Mouse (Mus musculus) heart, postnatal 0 days (tissue): ENCODE measurements around the gene Ccdc124. TPM values are rescaled to one million over a fixed set of nuclear protein-coding genes. Genes with fewer than 3 reads are reported as not detected.
"Not testable (repeated sequence)": the region's sequence is repeated elsewhere in the genome, so short reads cannot be mapped to it uniquely, and the experiment has no call there.

Experiments
- ATAC-seq: fragments of 200-750 bp; cut with Nextera tagmentation; 2 replicates; pipeline ENCODE4 v1.8.0; 2017; ENCODE audit warnings: low read depth, moderate number of reproducible peaks, moderate library complexity; ENCODE audit not compliant: insufficient read depth
- DNase-seq: peaks from one replicate; pipeline ENCODE4 v3.0.0-alpha.2; 2016; ENCODE audit warnings: low spot score
- H3K27ac ChIP-seq: fragments of 300-500 bp; sonication (generic); 2 replicates; pipeline ENCODE4 v1.5.1; 2014; ENCODE audit warnings: low read depth, mild to moderate bottlenecking
- H3K27me3 ChIP-seq: fragments of 300-500 bp; sonication (generic); 2 replicates; pipeline ENCODE4 v1.6.1; 2014; ENCODE audit warnings: low read length, mixed read lengths; ENCODE audit not compliant: control insufficient read depth, insufficient read depth
- H3K36me3 ChIP-seq: fragments of 300-500 bp; sonication (generic); replicated peaks from 2 replicates; pipeline ENCODE4 v1.6.1; 2014; ENCODE audit warnings: low read length, mixed read lengths; ENCODE audit not compliant: control insufficient read depth, insufficient read depth
- H3K4me1 ChIP-seq: fragments of 300-500 bp; sonication (generic); 2 replicates; pipeline ENCODE4 v1.6.1; 2014; ENCODE audit warnings: antibody characterized with exemption; ENCODE audit not compliant: control insufficient read depth, insufficient read depth
- H3K4me2 ChIP-seq: fragments of 300-500 bp; sonication (generic); 2 replicates; pipeline ENCODE4 v1.6.1; 2014; ENCODE audit warnings: low read depth, mild to moderate bottlenecking, low read length, moderate library complexity
- H3K4me3 ChIP-seq: fragments of 300-500 bp; sonication (generic); 2 replicates; pipeline ENCODE4 v1.5.1; 2014; ENCODE audit warnings: low read depth, low read length
- H3K9ac ChIP-seq: fragments of 300-500 bp; sonication (generic); replicated peaks from 2 replicates; pipeline ENCODE4 v1.6.1; 2014; ENCODE audit warnings: low read depth, low read length, mixed read lengths
- H3K9me3 ChIP-seq: fragments of 300-500 bp; sonication (generic); replicated peaks from 2 replicates; pipeline ENCODE4 v1.6.1; 2016; ENCODE audit warnings: low read length; ENCODE audit not compliant: control insufficient read depth
- CTCF ChIP-seq: IDR thresholded peaks from 2 replicates; pipeline ENCODE4 v1.5.1; 2016; ENCODE audit warnings: antibody characterized with exemption, control low read depth, low read depth
- EP300 ChIP-seq: IDR thresholded peaks from 2 replicates; pipeline ENCODE4 v1.6.1; 2016; ENCODE audit warnings: antibody characterized with exemption, low read depth
- WGBS: fragments of 180-500 bp; shearing (Covaris S2); extraction: QIAGEN DNeasy Blood & Tissue Kit; methylation state at CpG from one replicate; pipeline ENCODE4 v1.1.7; 2014; 5-methylcytosine and 5-hydroxymethylcytosine counted together
- polyA plus RNA-seq: library from polyadenylated mRNA; unstranded; fragments of >200 nt; fragmentation: Nextera tagmentation; extraction: Ambion mirVana; gene quantifications from 2 replicates; pipeline ENCODE4 v1.2.1, GENCODE M21; 2015
- total RNA-seq: library from RNA; depleted of rRNA; stranded (reverse); fragments of >200 nt; gene quantifications from 2 replicates; pipeline ENCODE4 v1.2.3, GENCODE M21; 2014; ENCODE audit warnings: low replicate concordance

The Ccdc124 gene
- total and polyA plus RNA-seq, 2 experiments from 2014 or later = 12.6 to 77.9 TPM

DNA sequence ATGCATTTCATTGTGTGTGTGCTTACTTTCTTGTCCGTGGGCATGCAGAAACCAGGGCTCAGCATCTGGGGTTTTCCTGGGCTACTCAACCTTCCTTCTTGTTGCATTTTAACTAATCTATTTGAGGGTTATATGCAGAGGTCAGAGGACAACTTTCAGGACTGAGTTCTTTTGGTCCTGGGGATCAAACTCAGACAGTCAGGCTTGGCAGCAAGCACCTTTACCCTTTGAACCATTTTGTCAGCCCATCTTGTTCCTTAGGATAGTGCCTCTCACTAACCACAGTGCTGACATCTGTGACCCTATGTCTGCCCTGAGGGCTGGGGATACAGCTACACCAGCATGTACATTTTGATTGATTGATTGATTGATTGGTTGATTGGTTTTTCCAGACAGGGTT, 45.9 kb downstream of the Ccdc124 start:
- no peaks in the 10 kb centered on the region for H3K36me3 ChIP-seq
- TF ChIP-seq EP300 = no peak
- no peak for TF ChIP-seq CTCF
- WGBS = 85% methylated on average over 1 of the region's 1 CpGs
- no peaks in the 10 kb centered on the region for H3K9me3 ChIP-seq
- H3K4me2 ChIP-seq = no peak overlapping the region
- no peak overlapping the region for H3K9ac ChIP-seq
- H3K4me3 ChIP-seq = no peak overlapping the region
- H3K27ac ChIP-seq = no peak overlapping the region
- H3K4me1 ChIP-seq = peaks cover 2% of the 10 kb centered on the region; the same call in 1 of the 2 replicates
- DNase-seq = no peak
- no peaks in the 10 kb centered on the region for H3K27me3 ChIP-seq
- no peak for ATAC-seq

DNA sequence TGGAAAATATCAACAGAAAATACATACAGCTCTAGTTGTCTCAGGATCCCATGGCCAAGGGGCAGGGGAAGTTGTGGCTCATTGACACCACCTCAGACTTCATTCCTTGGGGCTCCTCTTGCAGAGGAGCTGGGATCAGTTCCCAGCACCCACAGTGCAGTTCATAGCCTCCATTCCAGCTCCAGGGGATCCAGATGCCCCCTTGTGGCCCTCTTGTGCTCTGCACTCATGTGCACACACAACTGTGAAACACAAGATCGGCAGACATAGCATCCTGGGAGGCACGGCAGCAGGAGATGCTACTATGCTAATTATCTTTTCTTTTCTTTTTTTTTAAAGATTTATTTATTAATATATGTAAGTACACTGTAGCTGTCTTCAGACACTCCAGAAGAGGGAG, 46.7 kb downstream of the Ccdc124 start:
- H3K4me1 ChIP-seq = no peaks in the 10 kb centered on the region
- no peaks in the 10 kb centered on the region for H3K27me3 ChIP-seq
- TF ChIP-seq EP300 (no peak), CTCF (no peak)
- 96% methylated on average over 2 of the region's 2 CpGs for WGBS
- no peaks in the 10 kb centered on the region for H3K36me3 ChIP-seq
- DNase-seq (no peak), ATAC-seq (no peak)
- no peak overlapping the region for H3K9ac ChIP-seq
- H3K4me2 ChIP-seq = no peak overlapping the region
- no peaks in the 10 kb centered on the region for H3K9me3 ChIP-seq
- H3K27ac ChIP-seq = no peak overlapping the region
- H3K4me3 ChIP-seq = no peak overlapping the region

DNA sequence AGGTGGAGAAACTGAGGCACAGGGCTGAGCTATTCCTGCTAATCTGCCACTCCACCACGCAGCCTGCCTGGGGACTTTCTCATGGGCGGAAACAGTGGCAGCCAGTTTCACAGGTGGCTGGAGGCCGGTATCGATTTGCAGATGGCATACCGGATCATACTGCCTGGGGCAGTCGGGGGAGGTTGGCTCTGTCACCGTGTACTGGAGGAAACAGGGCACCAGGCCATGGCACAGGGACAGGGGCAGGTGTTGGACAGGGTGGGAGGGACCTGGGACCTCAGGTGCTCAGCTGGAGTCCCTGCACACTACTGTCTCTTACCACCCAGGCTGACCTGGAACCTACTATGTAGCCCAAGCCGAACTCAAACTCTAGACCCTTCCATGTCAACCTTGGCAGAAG, 47.9 kb downstream of the Ccdc124 start:
- TF ChIP-seq EP300 (no peak), CTCF (no peak)
- no peak overlapping the region for H3K9ac ChIP-seq

DNA sequence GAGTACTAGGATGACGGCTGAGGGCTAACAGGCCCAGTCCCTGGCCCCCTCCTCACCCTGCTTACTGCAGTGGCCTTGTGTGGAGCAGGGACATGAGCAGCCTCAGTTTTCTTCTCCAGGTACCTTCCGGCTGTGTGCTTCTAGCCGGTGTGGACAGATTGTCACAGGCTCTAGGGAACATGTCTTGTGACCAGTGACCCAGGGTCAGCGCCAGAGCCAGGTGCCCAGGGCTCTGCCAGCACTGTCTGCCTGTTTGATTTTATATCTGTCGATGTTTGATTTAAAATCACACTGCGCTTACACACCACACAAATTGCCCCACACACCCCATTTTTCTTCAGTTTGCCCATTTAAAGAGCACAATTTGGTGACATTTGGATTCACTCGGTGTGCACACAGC, 49.9 kb downstream of the Ccdc124 start:
- Histone ChIP-seq H3K4me1 (no peaks in the 10 kb centered on the region), H3K27ac (no peak overlapping the region), H3K9me3 (0 out of 2 replicates have a peak, but pooled peaks cover 7% of the 10 kb centered on the region), H3K4me2 (no peak overlapping the region), H3K9ac (no peak overlapping the region), H3K27me3 (0 out of 2 replicates have a peak, but pooled peaks cover 16% of the 10 kb centered on the region), H3K4me3 (no peak overlapping the region), H3K36me3 (no peaks in the 10 kb centered on the region)
- DNase-seq (no peak), ATAC-seq (no peak)
- TF ChIP-seq CTCF (no peak), EP300 (no peak)
- 78% methylated on average over 7 of the region's 7 CpGs for WGBS

More for the DNA sequence above, 47.9 kb downstream of the Ccdc124 start:
- Histone ChIP-seq H3K4me3 (no peak overlapping the region), H3K27me3 (0 out of 2 replicates have a peak, but pooled peaks cover 1% of the 10 kb centered on the region), H3K4me1 (no peaks in the 10 kb centered on the region), H3K27ac (no peak overlapping the region), H3K9me3 (no peaks in the 10 kb centered on the region), H3K4me2 (no peak overlapping the region), H3K36me3 (no peaks in the 10 kb centered on the region)
- ATAC-seq = no peak
- WGBS = 82% methylated on average over 8 of the region's 8 CpGs
- DNase-seq = no peak

DNA sequence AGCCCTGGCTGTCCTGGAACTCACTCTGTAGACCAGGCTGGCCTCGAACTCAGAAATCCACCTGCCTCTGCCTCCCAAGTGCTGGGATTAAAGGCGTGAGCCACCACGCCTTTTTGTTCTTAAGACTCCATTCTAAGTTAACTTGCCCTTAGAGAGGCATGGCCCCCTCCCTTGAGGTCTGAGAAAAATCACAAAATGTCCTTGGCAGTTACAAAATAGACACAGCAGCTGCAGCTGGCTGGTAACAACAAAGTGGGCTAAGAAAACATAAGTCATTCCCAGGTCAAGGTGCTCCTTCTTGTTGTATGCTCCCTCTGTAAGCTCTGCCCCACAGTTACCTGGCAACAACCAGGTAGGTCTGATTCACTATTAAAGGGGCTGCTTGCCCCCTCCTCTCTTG, 51.1 kb downstream of the Ccdc124 start:
- not testable (repeated sequence) for H3K4me3 ChIP-seq, H3K36me3 ChIP-seq, DNase-seq, H3K9ac ChIP-seq, ATAC-seq, H3K27ac ChIP-seq, H3K4me2 ChIP-seq, H3K4me1 ChIP-seq
- WGBS = 77% methylated on average over 3 of the region's 3 CpGs
- Histone ChIP-seq H3K9me3 (peaks cover 13% of the 10 kb centered on the region; the same call in 1 of the 2 replicates), H3K27me3 (0 out of 2 replicates have a peak, but pooled peaks cover 18% of the 10 kb centered on the region)

DNA sequence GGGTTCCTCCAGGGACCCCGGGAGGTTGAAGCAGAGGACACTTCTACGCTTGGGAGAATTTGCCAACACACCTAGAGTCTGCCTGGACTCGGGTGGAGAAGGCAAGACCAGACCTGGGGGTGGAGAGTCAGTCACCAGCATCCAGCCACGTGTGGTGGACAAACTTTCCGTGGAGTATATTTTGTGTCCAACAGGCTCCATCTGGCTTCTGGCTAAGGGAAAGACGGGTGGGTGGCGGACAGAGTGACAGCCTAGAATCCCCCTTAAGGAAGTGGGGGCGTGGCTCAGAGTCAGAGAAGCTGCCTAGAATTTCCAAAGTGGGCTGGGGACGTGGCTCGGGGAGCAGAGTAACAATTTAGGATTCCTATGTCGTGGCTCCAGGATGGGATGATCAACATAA, 51.7 kb downstream of the Ccdc124 start:
- H3K36me3 ChIP-seq = no peaks in the 10 kb centered on the region
- peaks cover 13% of the 10 kb centered on the region; the same call in 1 of the 2 replicates for H3K9me3 ChIP-seq
- H3K4me3 ChIP-seq = no peak overlapping the region
- H3K4me1 ChIP-seq = no peaks in the 10 kb centered on the region
- TF ChIP-seq CTCF = no peak
- no peak for TF ChIP-seq EP300
- no peak for DNase-seq
- H3K4me2 ChIP-seq = no peak overlapping the region
- 32% methylated on average over 11 of the region's 11 CpGs for WGBS
- H3K27me3 ChIP-seq = peaks cover 24% of the 10 kb centered on the region; the same call in 1 of the 2 replicates
- no peak for ATAC-seq
- H3K27ac ChIP-seq = no peak overlapping the region
- H3K9ac ChIP-seq = no peak overlapping the region
